Mouse (Mus musculus) midbrain, postnatal 0 days (tissue): ENCODE results near the gene Letmd1. TPM values are rescaled to one million over a fixed set of nuclear protein-coding genes. Genes with fewer than 3 reads are reported as not detected.
"Not testable (repeated sequence)": the region's sequence is repeated elsewhere in the genome, so short reads cannot be mapped to it uniquely, and the experiment has no call there.

Source experiments
- ATAC-seq: fragments of 200-750 bp; cut with Nextera tagmentation; 2 replicates; pipeline ENCODE4 v1.8.0; 2017; ENCODE audit warnings: moderate number of reproducible peaks, mild to moderate bottlenecking, moderate TSS enrichment, moderate library complexity; ENCODE audit not compliant: low FRiP score
- DNase-seq: peaks from one replicate; pipeline ENCODE4 v3.0.0-alpha.2; 2015; ENCODE audit warnings: low spot score
- H3K27ac ChIP-seq: fragments of 300-500 bp; sonication (generic); 2 replicates; pipeline ENCODE4 v1.5.1; 2014; ENCODE audit warnings: low read depth, mild to moderate bottlenecking, low read length, mixed read lengths
- H3K27me3 ChIP-seq: fragments of 300-500 bp; sonication (generic); 2 replicates; pipeline ENCODE4 v1.6.1; 2014; ENCODE audit warnings: low read length, control low read depth, mixed read lengths; ENCODE audit not compliant: insufficient read depth
- H3K36me3 ChIP-seq: fragments of 300-500 bp; sonication (generic); 2 replicates; pipeline ENCODE4 v1.6.1; 2014; ENCODE audit warnings: low read length, control low read depth, mixed read lengths; ENCODE audit not compliant: insufficient read depth
- H3K4me1 ChIP-seq: fragments of 300-500 bp; sonication (generic); 2 replicates; pipeline ENCODE4 v1.6.1; 2014; ENCODE audit warnings: mild to moderate bottlenecking, control low read depth, antibody characterized with exemption, low read length, mixed read lengths; ENCODE audit not compliant: insufficient read depth
- H3K4me2 ChIP-seq: fragments of 300-500 bp; sonication (generic); 2 replicates; pipeline ENCODE4 v1.6.1; 2014; ENCODE audit warnings: low read depth, mild to moderate bottlenecking, low read length, mixed read lengths; ENCODE audit not compliant: poor library complexity, severe bottlenecking
- H3K4me3 ChIP-seq: fragments of 300-500 bp; sonication (generic); 2 replicates; pipeline ENCODE4 v1.5.1; 2014; ENCODE audit warnings: low read depth, mild to moderate bottlenecking, low read length, moderate library complexity
- H3K9ac ChIP-seq: fragments of 300-500 bp; sonication (generic); replicated peaks from 2 replicates; pipeline ENCODE4 v1.6.1; 2014; ENCODE audit warnings: mild to moderate bottlenecking, low read length, moderate library complexity, mixed read lengths; ENCODE audit not compliant: poor library complexity, severe bottlenecking
- H3K9me3 ChIP-seq: fragments of 300-500 bp; sonication (generic); 2 replicates; pipeline ENCODE4 v1.6.1; 2016; ENCODE audit warnings: low read length, control low read depth
- CTCF ChIP-seq: IDR thresholded peaks from 2 replicates; pipeline ENCODE4 v1.5.1; 2016; ENCODE audit warnings: antibody characterized with exemption, mild to moderate bottlenecking
- WGBS: fragments of 180-500 bp; shearing (Covaris S2); extraction: QIAGEN DNeasy Blood & Tissue Kit; methylation state at CpG from one replicate; pipeline ENCODE4 v1.1.7; 2014; 5-methylcytosine and 5-hydroxymethylcytosine counted together
- polyA plus RNA-seq: library from polyadenylated mRNA; unstranded; fragments of >200 nt; fragmentation: Nextera tagmentation; extraction: Ambion mirVana; gene quantifications from 2 replicates; pipeline ENCODE4 v1.2.1, GENCODE M21; 2015
- total RNA-seq: library from RNA; depleted of rRNA; stranded (reverse); fragments of >200 nt; gene quantifications from 2 replicates; pipeline ENCODE4 v1.2.3, GENCODE M21; 2014; rRNA removed

Gene Letmd1
- total RNA-seq, result 80.9 and 86.0 TPM in 2 replicates
- 53.0 and 55.0 TPM in 2 replicates for polyA plus RNA-seq

GRCm38 (mm10) chr15:100468295-100469188, at the start of gene Letmd1:
Letmd1 (plus strand) TSS chr15:100469023.
- Histone ChIP-seq H3K4me3 (peak within 1 kb of the TSS; percentile 85), H3K9me3 (no peaks in the 10 kb centered on the region), H3K4me2 (peak within 1 kb of the TSS; percentile 90), H3K4me1 (peaks cover 13% of the 10 kb centered on the region; the same call in 1 of the 2 replicates), H3K9ac (peak within 1 kb of the TSS; percentile 78), H3K27ac (peak within 1 kb of the TSS; percentile 79), H3K27me3 (no peaks in the 10 kb centered on the region), H3K36me3 (peaks cover 5% of the 10 kb centered on the region; the same call in 1 of the 2 replicates)
- WGBS, result 2% methylated on average over 71 of the region's 84 CpGs
- peak; percentile 74 for TF ChIP-seq CTCF
- ATAC-seq (peak; percentile 94), DNase-seq (peak; percentile 93)

- H3K36me3 ChIP-seq, result no peaks in the 10 kb centered on the region
- no peak for DNase-seq
- H3K4me1 ChIP-seq, result peaks cover 13% of the 10 kb centered on the region; the same call in 1 of the 2 replicates
- TF ChIP-seq CTCF, result no peak
- no peak overlapping the region for H3K4me2 ChIP-seq
- H3K4me3 ChIP-seq, result no peak overlapping the region
- no peak overlapping the region; the same call in 1 of the 2 replicates for H3K27ac ChIP-seq
- H3K9me3 ChIP-seq, result no peaks in the 10 kb centered on the region
- no peak for ATAC-seq
- H3K9ac ChIP-seq, result no peak overlapping the region
- peaks cover 2% of the 10 kb centered on the region for H3K27me3 ChIP-seq
- 71% methylated on average over 8 of the region's 8 CpGs for WGBS
Observed at GRCm38 (mm10) chr15:100419311-100419710, 49.5 kb upstream of the Letmd1 start.

GRCm38 (mm10) chr15:100419901-100420745, 48.7 kb upstream of the Letmd1 start:
- Histone ChIP-seq H3K27ac (no peak overlapping the region), H3K9me3 (no peaks in the 10 kb centered on the region), H3K4me1 (peaks cover 13% of the 10 kb centered on the region; the same call in 1 of the 2 replicates), H3K4me3 (no peak overlapping the region), H3K27me3 (peaks cover 10% of the 10 kb centered on the region), H3K9ac (0 out of 2 replicates have a peak overlapping the region, but pooled peaks have one; percentile 13), H3K36me3 (no peaks in the 10 kb centered on the region), H3K4me2 (no peak overlapping the region)
- TF ChIP-seq CTCF, result no peak
- WGBS, result 64% methylated on average over 9 of the region's 9 CpGs
- ATAC-seq, result no peak
- no peak for DNase-seq

GRCm38 (mm10) chr15:100421059-100421757, 47.6 kb upstream of the Letmd1 start:
- 48% methylated on average over 8 of the region's 8 CpGs for WGBS
- 0 out of 2 replicates have a peak overlapping the region, but pooled peaks have one; percentile 13 for H3K9ac ChIP-seq
- no peak for DNase-seq
- H3K27me3 ChIP-seq, result peaks cover 15% of the 10 kb centered on the region
- H3K9me3 ChIP-seq, result no peaks in the 10 kb centered on the region
- H3K27ac ChIP-seq, result no peak overlapping the region
- peak overlapping the region; percentile 91 for H3K4me2 ChIP-seq
- no peak for TF ChIP-seq CTCF
- ATAC-seq, result no peak
- H3K36me3 ChIP-seq, result no peaks in the 10 kb centered on the region
- H3K4me1 ChIP-seq, result peaks cover 13% of the 10 kb centered on the region; the same call in 1 of the 2 replicates
- peak overlapping the region; percentile 85 for H3K4me3 ChIP-seq

GRCm38 (mm10) chr15:100421758-100422197, 47.0 kb upstream of the Letmd1 start, which contains the start of gene Gm5475:
Gm5475 (plus strand) TSS chr15:100422147.
- not testable (repeated sequence) for ATAC-seq, H3K9me3 ChIP-seq, H3K36me3 ChIP-seq, DNase-seq
- peaks cover 15% of the 10 kb centered on the region for H3K27me3 ChIP-seq
- peak within 1 kb of the TSS; percentile 85 for H3K4me3 ChIP-seq
- H3K4me2 ChIP-seq, result peak within 1 kb of the TSS; percentile 91
- peak within 1 kb of the TSS; percentile 85 for H3K9ac ChIP-seq
- WGBS, result 27% methylated on average over 3 of the region's 3 CpGs
- peak within 1 kb of the TSS; percentile 58 for H3K27ac ChIP-seq
- H3K4me1 ChIP-seq, result peaks cover 13% of the 10 kb centered on the region; the same call in 1 of the 2 replicates
